Mouse (Mus musculus): ENCODE results near the gene Cd83.

The Cd83 gene

GRCm38 (mm10) chr13:43774605-43775426, 9.8 kb upstream of the Cd83 start:
- no peak for DNase-seq (ENCODE audit: low spot score in 2 of 2)

- no peak for DNase-seq (ENCODE audit: low spot score in 2 of 2)
Observed at GRCm38 (mm10) chr13:43775427-43775733, 9.2 kb upstream of the Cd83 start.

GRCm38 (mm10) chr13:43777321-43778002, 7.1 kb upstream of the Cd83 start:
- DNase-seq (ENCODE audit: low spot score in 2 of 2), result no peak

DNA sequence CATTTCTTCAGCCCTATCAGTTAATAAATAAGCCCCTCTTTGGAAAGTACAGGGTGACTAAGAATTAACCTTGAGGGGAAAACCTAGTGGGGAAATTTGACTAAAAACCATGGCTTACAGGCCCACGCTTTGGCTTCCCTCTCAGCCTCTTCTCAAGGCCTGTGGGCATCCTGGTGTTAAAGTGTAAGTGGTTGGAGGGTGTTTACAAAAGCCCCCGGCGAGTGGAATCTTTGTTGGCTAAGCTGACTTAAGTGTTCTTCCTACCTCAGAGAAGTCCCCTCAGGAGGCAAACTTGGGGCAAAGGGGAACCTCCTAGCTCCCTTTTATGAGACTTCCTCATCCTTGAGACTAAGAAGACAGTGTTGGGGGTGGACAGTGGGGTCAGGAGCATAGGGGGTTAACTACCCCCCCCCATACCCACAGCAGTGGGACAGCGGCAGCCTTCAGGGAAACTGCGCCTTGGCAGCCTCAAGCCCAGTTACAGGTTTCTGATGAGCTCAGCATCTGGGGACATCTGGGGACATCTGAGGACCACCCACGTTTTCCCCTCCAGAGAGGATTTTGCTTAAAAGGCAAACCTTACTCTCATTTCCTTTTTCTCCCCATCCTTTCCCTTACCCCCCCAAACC, 6.4 kb upstream of the Cd83 start:
- DNase-seq (ENCODE audit: low spot score in 2 of 2), result no peak

DNA sequence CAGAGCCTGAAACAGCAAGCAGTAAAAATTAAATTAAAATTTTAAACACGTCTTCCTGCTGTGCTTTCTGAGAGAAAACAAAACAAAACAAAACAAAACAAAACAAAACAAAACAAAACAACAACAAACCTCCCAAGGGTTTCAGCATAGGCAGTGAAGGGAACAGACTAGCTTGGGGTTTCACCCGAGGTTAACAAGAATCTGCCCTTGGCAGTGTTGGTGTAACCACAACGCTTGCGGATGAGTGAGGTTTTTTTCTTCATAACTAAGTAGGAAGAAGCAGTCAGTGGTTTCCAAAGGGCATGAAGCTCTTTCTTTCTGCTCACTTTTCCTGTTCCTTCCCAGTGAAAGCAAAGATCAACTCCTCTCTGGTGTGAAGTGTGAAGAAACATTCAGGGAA, 5.6 kb upstream of the Cd83 start:
- DNase-seq (ENCODE audit: low spot score in 2 of 2), result no peak

DNA sequence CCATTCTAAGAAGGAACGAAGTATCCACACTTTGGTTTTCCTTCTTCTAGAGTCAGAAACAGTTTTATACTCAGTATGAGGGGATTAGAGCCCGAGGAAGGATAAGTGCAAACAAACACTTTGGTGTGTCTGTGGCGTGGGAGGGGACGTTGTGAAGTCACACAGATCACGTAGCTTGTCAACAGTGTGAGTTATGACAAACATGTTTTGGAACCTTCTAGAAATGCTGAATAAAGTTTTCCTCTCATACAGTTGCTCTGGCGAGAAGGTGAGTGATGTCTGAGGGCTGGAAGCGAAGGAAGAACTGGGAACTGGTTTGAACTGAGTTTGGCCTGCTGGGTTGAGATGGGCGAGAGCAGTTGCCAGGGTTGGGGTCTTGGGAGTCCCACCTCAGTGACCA, 4.5 kb upstream of the Cd83 start:
- DNase-seq (ENCODE audit: low spot score in 2 of 2), result no peak

GRCm38 (mm10) chr13:43785712-43786072, 1.1 kb downstream of the Cd83 start:
- no peak for DNase-seq (ENCODE audit: low spot score in 2 of 2)

DNA sequence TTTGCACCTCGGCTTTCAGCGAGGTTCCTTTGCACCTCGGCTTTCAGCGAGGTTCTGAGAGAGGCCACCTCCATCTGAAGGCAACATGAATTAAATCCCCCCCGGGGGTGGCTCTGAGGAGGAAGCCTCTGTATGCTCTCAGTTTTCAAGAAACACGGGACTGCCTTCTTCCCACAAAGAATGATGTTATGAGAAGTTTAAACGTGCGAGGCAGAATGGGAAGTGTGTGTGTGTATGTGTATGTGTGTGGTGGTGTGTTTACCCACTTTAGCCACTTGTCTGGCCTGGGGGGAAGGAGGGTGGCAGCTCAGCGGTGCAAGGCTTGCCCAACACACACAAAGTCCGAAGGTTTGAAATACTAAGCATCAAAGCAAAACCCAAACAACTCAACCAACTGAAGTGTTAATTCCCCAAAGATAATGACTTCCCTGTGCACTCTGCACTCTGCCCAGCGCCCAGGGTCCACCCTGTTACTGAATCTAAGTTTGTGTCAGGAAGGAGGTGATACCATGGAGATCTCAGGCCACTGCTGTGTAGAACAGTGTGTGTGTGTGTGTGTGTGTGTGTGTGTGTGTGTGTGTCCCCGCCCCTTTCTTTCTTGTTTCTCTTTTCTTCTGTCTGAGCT, 1.7 kb downstream of the Cd83 start:
- no peak for DNase-seq (ENCODE audit: low spot score in 2 of 2)

GRCm38 (mm10) chr13:43787262-43787661, 2.7 kb downstream of the Cd83 start:
- DNase-seq (ENCODE audit: low spot score in 2 of 2), result no peak

DNA sequence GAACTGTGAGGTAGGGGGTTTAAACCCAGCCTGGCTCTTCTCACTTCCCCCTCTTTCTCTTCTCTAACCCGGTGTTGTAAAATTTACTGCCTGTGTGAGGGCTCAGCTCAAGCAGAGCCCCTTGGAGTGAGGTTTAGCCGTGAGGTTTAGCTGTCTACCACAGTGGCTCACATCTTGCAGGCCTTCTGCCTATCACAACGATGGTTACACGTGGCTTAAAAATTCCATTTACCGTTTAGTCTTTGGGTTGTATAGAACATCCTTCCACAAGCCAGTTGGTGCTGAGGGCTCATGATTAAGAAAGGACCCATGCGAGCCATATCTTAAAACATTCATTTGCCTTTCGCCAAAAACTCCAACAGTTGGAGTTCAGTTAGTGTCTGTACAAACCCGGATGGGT, 3.5 kb downstream of the Cd83 start:
- no peak for DNase-seq (ENCODE audit: low spot score in 2 of 2)

GRCm38 (mm10) chr13:43788983-43789645, 4.5 kb downstream of the Cd83 start:
- no peak for DNase-seq (ENCODE audit: low spot score in 2 of 2)

DNA sequence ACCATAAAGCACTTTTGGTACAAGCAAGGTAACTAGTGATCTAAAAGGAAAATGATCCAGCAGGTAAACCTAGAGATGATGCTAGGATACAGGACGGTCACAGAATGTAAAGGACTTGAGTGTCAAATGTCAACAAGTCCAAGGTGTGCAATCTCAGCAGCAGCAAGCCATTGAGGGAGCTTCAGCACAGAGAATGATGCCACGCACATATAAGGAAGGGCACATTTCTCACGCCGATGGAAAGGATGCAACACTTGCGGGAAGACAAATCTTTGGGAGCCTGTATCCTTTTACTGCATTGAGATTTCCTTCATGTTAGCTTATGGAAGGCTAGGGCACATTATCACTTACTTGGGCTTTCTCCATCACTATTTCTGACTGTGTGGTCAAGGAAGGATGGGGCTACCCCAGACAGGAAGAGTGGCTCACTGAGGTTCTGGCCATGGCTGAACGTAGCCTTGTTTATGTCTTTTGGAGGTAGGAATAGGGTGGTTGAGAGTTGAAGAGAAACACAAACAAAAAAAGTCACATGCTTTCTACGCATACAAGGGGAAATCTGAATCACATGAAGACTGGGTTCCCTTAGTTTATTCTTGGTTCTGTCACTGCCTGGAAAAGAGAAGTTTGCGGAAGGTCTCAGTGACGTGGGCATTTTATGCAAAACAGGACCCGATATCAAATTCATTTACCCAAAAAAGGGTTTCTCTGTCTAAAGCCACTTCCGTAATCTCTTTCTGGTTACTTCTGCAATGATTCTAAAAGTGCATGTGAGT, 5.8 kb downstream of the Cd83 start:
- DNase-seq (ENCODE audit: low spot score in 2 of 2), result no peak

GRCm38 (mm10) chr13:43795334-43795733, 10.8 kb downstream of the Cd83 start:
- peak; percentile 59 to 62 for DNase-seq (ENCODE audit: low spot score in 2 of 2)

- DNase-seq (ENCODE audit: low spot score in 2 of 2), result no peak
Observed at GRCm38 (mm10) chr13:43798655-43799054, 14.1 kb downstream of the Cd83 start.

DNA sequence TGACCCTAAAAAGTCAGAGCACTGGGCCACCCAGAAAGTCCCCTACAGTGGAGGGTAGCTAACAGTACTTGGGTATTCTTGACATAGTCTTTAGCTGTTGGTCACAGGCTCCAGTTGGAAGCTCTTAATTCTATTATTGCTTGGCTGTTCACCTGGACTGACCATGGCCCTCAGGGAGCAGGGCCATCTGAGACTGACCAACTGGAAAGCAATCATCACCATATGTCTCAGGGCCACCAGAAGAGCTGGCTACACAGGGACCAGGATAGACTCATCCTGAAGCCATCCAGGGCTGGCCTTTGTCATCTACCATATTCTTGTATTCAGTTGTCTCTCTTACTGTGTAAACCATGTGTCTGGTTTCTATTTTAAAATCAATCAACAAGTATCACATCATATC, 15.6 kb downstream of the Cd83 start:
- DNase-seq (ENCODE audit: low spot score in 2 of 2), result no peak

DNA sequence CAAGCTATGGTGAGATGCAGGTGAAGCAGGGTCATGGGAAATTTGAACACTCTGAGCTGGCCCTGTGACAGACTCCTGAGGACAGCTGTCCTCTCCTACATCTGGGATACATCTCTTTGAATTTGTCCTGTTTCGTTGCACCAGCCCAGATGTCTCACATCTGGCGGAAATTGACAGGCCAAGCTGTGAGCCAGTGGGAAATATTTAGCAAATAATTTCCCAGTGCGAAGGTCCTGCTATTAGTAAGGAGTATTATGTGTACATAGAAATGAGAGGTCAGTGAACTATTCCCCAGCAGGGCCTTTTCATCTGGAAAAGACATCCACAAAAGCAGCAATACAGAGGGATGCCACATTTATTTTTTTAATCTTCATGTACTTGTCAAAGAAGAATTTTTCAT, 17.4 kb downstream of the Cd83 start:
- DNase-seq (ENCODE audit: low spot score in 2 of 2), result no peak

- DNase-seq (ENCODE audit: low spot score in 2 of 2), result no peak
Observed at GRCm38 (mm10) chr13:43802361-43803137, 18.0 kb downstream of the Cd83 start.

DNA sequence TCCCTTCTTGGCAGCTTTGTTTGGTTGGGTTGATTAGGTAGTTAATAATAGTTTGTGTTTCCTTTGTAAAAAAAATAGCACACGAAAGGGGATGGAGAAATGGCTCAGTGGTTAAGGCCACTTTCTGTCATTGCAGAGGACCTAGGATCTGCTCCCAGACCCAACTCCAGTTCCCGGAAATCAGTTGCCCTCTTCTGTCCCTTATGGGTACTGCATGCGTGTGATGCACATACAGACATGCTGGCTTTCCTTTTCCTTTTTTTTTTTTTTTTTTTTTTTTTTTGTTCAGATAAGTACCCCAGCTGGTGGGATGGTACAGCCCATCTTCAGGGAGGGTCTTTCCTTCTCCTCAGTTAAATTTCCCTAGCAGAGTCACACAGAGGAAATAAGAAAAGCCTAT, 20.1 kb downstream of the Cd83 start:
- DNase-seq (ENCODE audit: low spot score in 2 of 2), result no peak

DNA sequence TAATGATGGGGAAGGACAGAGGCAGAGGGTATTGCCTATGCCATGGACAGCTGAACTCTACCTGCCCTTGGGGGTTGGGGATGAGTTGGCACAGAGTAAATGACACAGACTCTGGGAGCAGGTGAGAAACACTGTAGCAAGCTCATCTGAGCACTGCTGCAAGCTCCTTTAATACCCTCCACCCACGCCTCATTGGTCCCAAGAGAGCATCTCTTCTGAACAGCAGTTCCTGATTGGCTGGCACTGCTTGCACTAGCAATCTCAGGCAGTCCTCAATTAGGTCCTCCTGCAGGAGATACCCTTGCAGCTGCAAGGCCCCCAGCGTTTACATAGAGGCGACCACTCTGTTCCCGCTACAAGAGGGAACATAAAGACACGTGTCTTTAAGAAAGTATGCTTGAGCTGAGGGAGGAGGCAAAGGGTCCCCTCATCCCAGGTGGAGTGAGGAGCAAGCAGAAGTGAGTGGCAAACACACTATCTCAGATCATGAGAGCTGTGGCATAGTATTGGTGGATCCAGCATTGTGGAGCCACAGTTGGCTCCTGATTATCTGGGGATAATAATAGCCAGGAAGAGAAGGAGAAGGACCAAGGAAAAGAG, 20.7 kb downstream of the Cd83 start:
- DNase-seq (ENCODE audit: low spot score in 2 of 2), result no peak

Data from right cerebral cortex, postnatal 10 days (tissue).